In genomic region chr7:63984329-63984728, GRCm38 (mm10) we compare ENCODE assay signal across 14 mouse cellular contexts. TPM values are rescaled to one million over a fixed set of nuclear protein-coding genes. Genes with fewer than 3 reads are reported as not detected.
DNase-seq lines count a peak whose midpoint lies in the region; ATAC-seq lines count a peak whose summit lies in the region.
"Had no signal": no experiment of that assay in that cellular context is flagged by ENCODE, and none has a peak within 500 bp of the region (broad histone marks: within the 10 kb centered on the region; RNA-seq: fewer than 3 reads in every experiment).

No protein-coding gene starts in this region.

- intact Hi-C loops in left cerebral cortex, postnatal 36 days (cut with DNase I) = no loop called here

- DNase-seq in B cell, adult 2 months = peak; percentile 50 to 58
- DNase-seq in CD4-positive, CD25-positive, alpha-beta regulatory T cell, adult 2 months (ENCODE audit: low read depth, low spot score) = peak; percentile 68
- peak; percentile 90 for DNase-seq in thymus, postnatal 0 days (ENCODE audit: low spot score)
- DNase-seq in left cerebral cortex, postnatal 36 days (ENCODE audit: low spot score in 2 of 2) = no peak
- no peak for DNase-seq in layer of hippocampus, postnatal 14 days (ENCODE audit: low spot score in 2 of 2)
- DNase-seq in Muller cell, postnatal 12 days (ENCODE audit: inconsistent ontology term) = no peak
- DNase-seq: adrenal gland, postnatal 36 days; cerebellum, postnatal 14 days; heart, postnatal 4 days; left cerebral cortex, postnatal 4 days; lung, postnatal 4 days had no signal

- peak; percentile 74 for ATAC-seq in inflammation-experienced regulatory T-cells, adult 6 months
- ATAC-seq: intestine, embryonic 15.5 days; midbrain, embryonic 15.5 days had no signal

RNA-seq across cellular contexts. Expression of gene Klf13, which starts 45.6 kb away (rescaled TPM):
- 100 to 1,000 TPM; 125 to 194 (median 163) TPM for polyA plus RNA-seq in inflammation-experienced regulatory T-cells, adult 6 months (2017; shearing (Covaris generic))
- 95.1 and 134 TPM in 2 replicates for polyA plus RNA-seq in thymus, postnatal 0 days (2015; fragmentation: Nextera tagmentation; extraction: Ambion mirVana)
- total RNA-seq in left cerebral cortex, postnatal 36 days (2021) = 100 to 1,000 TPM; 168 to 175 TPM
- total RNA-seq in layer of hippocampus, postnatal 14 days (2021) = 100 to 1,000 TPM; 170 to 173 TPM

Comparison
In these comparisons a context has a peak if more than half of its experiments do, and no peak if none do; other contexts are left out.
1. DNase-seq: peak in B cell, adult 2 months (2 of 2), CD4-positive, CD25-positive, alpha-beta regulatory T cell, adult 2 months (single experiment) and thymus, postnatal 0 days (single experiment); none in left cerebral cortex, postnatal 36 days (0 of 2), layer of hippocampus, postnatal 14 days (0 of 2) and Muller cell, postnatal 12 days (single experiment).